Mouse (Mus musculus) lung, adult 2 months (tissue): ENCODE results near the gene H2-Eb2.

Experiments used
- CTCF ChIP-seq: fragments of 200-500 bp; IDR thresholded peaks from 2 replicates; pipeline ENCODE4 v1.5.1; 2011; ENCODE audit warnings: mild to moderate bottlenecking, low read length, control low read depth; ENCODE audit not compliant: insufficient read depth
- POLR2A ChIP-seq: fragments of 200-500 bp; IDR thresholded peaks from 2 replicates; pipeline ENCODE4 v1.6.1; 2011; ENCODE audit warnings: low read depth, mild to moderate bottlenecking, control low read depth, low read length, borderline replicate concordance; ENCODE audit errors: extremely low read depth

GRCm38 (mm10) chr17:34349429-34349828, 24.0 kb downstream of the H2-Eb2 start:
- TF ChIP-seq CTCF, result peak; percentile 62
- no peak for TF ChIP-seq POLR2A
